ENCODE assay signal across 8 mouse cellular contexts in genomic region chr16:90809975-90810715, GRCm38 (mm10). TPM values are rescaled to one million over a fixed set of nuclear protein-coding genes. Genes with fewer than 3 reads are reported as not detected.
A peak's percentile ranks its signal among the peaks of the same experiment; 100 is the strongest.
DNase-seq lines count a peak whose midpoint lies in the region; ATAC-seq and TF ChIP-seq lines count a peak whose summit lies in the region.

Urb1 (minus strand) TSS chr16:90810413.

- in situ Hi-C loops in ES-E14 (cut with MboI; ENCODE audit: low sequenced_read_pairs in 2 of 2, unreplicated experiment in 2 of 2) = no loop called here

- peak; percentile 98 for DNase-seq in ES-E14 (ENCODE audit: low read depth, low spot score)
- DNase-seq in cerebellum, adult 11-12 months = peak; percentile 96
- DNase-seq in heart, postnatal 36 days = peak; percentile 99 to 100
- DNase-seq in layer of hippocampus, adult 2 months (ENCODE audit: low spot score in 2 of 2) = peak; percentile 98 to 99
- peak; percentile 98 for DNase-seq in lung, embryonic 14.5 days
- DNase-seq in thymus, adult 2 months = peak; percentile 99

- H3K9me3 ChIP-seq in ES-E14 (ENCODE audit: control insufficient read depth, insufficient read depth, low read depth, low read length) = no peaks in the 10 kb centered on the region
- no peaks in the 10 kb centered on the region for H3K9me3 ChIP-seq in forebrain, embryonic 15.5 days
- H3K9me3 ChIP-seq in lung, embryonic 14.5 days (ENCODE audit: low read depth, low read length) = no peaks in the 10 kb centered on the region

- no peaks in the 10 kb centered on the region for H3K27me3 ChIP-seq in forebrain, embryonic 15.5 days
- H3K27me3 ChIP-seq in lung, embryonic 14.5 days (ENCODE audit: insufficient read depth, low read length) = no peaks in the 10 kb centered on the region
- H3K27me3 ChIP-seq in thymus, adult 2 months (ENCODE audit: control insufficient read depth, insufficient read depth, low read length) = no peaks in the 10 kb centered on the region

- peak; percentile 41; the same call in 1 of the 2 replicates for TF ChIP-seq POLR2A in olfactory bulb, adult 2 months (IDR thresholded peaks at IDR 0.05; ENCODE audit: insufficient read depth, low read depth, low read length)
- TF ChIP-seq POLR2A in thymus, adult 2 months (IDR thresholded peaks at IDR 0.05; ENCODE audit: control insufficient read depth, extremely low read depth, insufficient read depth, low read length, poor library complexity) = no peak

- intact Hi-C loops in heart, postnatal 36 days (cut with DNase I) = loop anchor here (2.0 to 5.0 kb wide), 2 partner anchors 19 to 122 kb away; no protein-coding TSS in a partner anchor

- peak within 1 kb of the TSS; percentile 97 for H3K9ac ChIP-seq in ES-E14 (ENCODE audit: insufficient read depth, low read depth, low read length, poor library complexity, severe bottlenecking)
- peak within 1 kb of the TSS; percentile 54 for H3K9ac ChIP-seq in forebrain, embryonic 15.5 days (replicated peaks)
- H3K9ac ChIP-seq in lung, embryonic 14.5 days = peak within 1 kb of the TSS; percentile 48

- H3K4me2 ChIP-seq in forebrain, embryonic 15.5 days (replicated peaks) = peak within 1 kb of the TSS; percentile 66
- peak within 1 kb of the TSS; percentile 78 for H3K4me2 ChIP-seq in lung, embryonic 14.5 days

- under 1% methylated on average over 47 of the region's 47 CpGs for WGBS in forebrain, embryonic 15.5 days
- WGBS in lung, embryonic 14.5 days = under 1% methylated on average over 47 of the region's 47 CpGs
- WGBS in olfactory bulb, adult 2 months = under 1% methylated on average over 47 of the region's 47 CpGs
- under 1% methylated on average over 47 of the region's 47 CpGs for WGBS in thymus, adult 2 months

- ATAC-seq in forebrain, embryonic 15.5 days (replicated peaks) = peak; percentile 94
- ATAC-seq in lung, embryonic 14.5 days (ENCODE audit: insufficient read depth) = peak; percentile 93

- H3K4me3 ChIP-seq in ES-E14 (ENCODE audit: insufficient read depth in 1 of 2, low read depth in 1 of 2, low read length in 2 of 2, poor library complexity in 1 of 2, severe bottlenecking in 1 of 2) = peak within 1 kb of the TSS; percentile 100
- H3K4me3 ChIP-seq in forebrain, embryonic 15.5 days = peak within 1 kb of the TSS; percentile 71
- H3K4me3 ChIP-seq in layer of hippocampus, adult 2 months = peak within 1 kb of the TSS; percentile 94
- H3K4me3 ChIP-seq in lung, embryonic 14.5 days (ENCODE audit: low read depth, low read length) = peak within 1 kb of the TSS; percentile 77
- peak within 1 kb of the TSS; percentile 64 for H3K4me3 ChIP-seq in olfactory bulb, adult 2 months (ENCODE audit: insufficient read depth, low read depth, low read length)
- H3K4me3 ChIP-seq in thymus, adult 2 months (ENCODE audit: control insufficient read depth, insufficient read depth, low read length) = peak within 1 kb of the TSS; percentile 80

- H3K36me3 ChIP-seq in ES-E14 (ENCODE audit: control insufficient read depth, insufficient read depth, low read length, poor library complexity, severe bottlenecking) = peaks cover 2% of the 10 kb centered on the region; the same call in 1 of the 2 replicates
- H3K36me3 ChIP-seq in forebrain, embryonic 15.5 days = no peaks in the 10 kb centered on the region; the same call in 1 of the 2 replicates
- H3K36me3 ChIP-seq in lung, embryonic 14.5 days (ENCODE audit: insufficient read depth) = 0 out of 2 replicates have a peak, but pooled peaks cover 4% of the 10 kb centered on the region
- no peaks in the 10 kb centered on the region for H3K36me3 ChIP-seq in thymus, adult 2 months (ENCODE audit: control insufficient read depth, insufficient read depth, low read length)

- TF ChIP-seq CTCF in layer of hippocampus, adult 2 months (conservative IDR thresholded peaks at IDR 0.05) = no peak; the same call in 1 of the 2 replicates
- TF ChIP-seq CTCF in lung, embryonic 14.5 days (IDR thresholded peaks at IDR 0.05; ENCODE audit: low read depth) = no peak
- no peak for TF ChIP-seq CTCF in olfactory bulb, adult 2 months (IDR thresholded peaks at IDR 0.05; ENCODE audit: insufficient read depth, low read depth, low read length)
- no peak for TF ChIP-seq CTCF in thymus, adult 2 months (IDR thresholded peaks at IDR 0.05; ENCODE audit: borderline replicate concordance, control insufficient read depth, extremely low read depth, insufficient read depth, low read length, poor library complexity)

- H3K4me1 ChIP-seq in ES-E14 (ENCODE audit: control insufficient read depth in 2 of 2, insufficient read depth in 2 of 2, low read length in 2 of 2, poor library complexity in 1 of 2) = peaks cover 0 to 6% of the 10 kb centered on the region in 2 experiments; a peak in 1 of 4 replicates
- H3K4me1 ChIP-seq in forebrain, embryonic 15.5 days = peaks cover 17% of the 10 kb centered on the region
- H3K4me1 ChIP-seq in lung, embryonic 14.5 days (ENCODE audit: insufficient read depth) = no peaks in the 10 kb centered on the region
- peaks cover 4% of the 10 kb centered on the region for H3K4me1 ChIP-seq in olfactory bulb, adult 2 months (ENCODE audit: control insufficient read depth, insufficient read depth, low read length)
- H3K4me1 ChIP-seq in thymus, adult 2 months (replicated peaks; ENCODE audit: control insufficient read depth, insufficient read depth, low read length) = peaks cover 7% of the 10 kb centered on the region

- peak within 1 kb of the TSS; percentile 59; the same call in 1 of the 2 replicates for H3K27ac ChIP-seq in ES-E14 (ENCODE audit: insufficient read depth, low read depth, low read length, poor library complexity, severe bottlenecking)
- peak within 1 kb of the TSS; percentile 79 for H3K27ac ChIP-seq in forebrain, embryonic 15.5 days (replicated peaks)
- peak within 1 kb of the TSS; percentile 73 for H3K27ac ChIP-seq in layer of hippocampus, adult 2 months
- H3K27ac ChIP-seq in lung, embryonic 14.5 days (ENCODE audit: low read depth) = peak within 1 kb of the TSS; percentile 70
- peak within 1 kb of the TSS; percentile 17 for H3K27ac ChIP-seq in olfactory bulb, adult 2 months (ENCODE audit: insufficient read depth, low read depth, low read length)
- H3K27ac ChIP-seq in thymus, adult 2 months (ENCODE audit: control insufficient read depth, insufficient read depth, low read length) = no peak within 1 kb of the TSS

TF ChIP-seq in ES-E14, 5 proteins besides CTCF, POLR2A, EP300 and RAD21:
- TF ChIP-seq CHD2 (IDR thresholded peaks at IDR 0.05; ENCODE audit: low read depth, low read length) = no peak
- TF ChIP-seq HCFC1 (IDR thresholded peaks at IDR 0.05; ENCODE audit: borderline replicate concordance, insufficient read depth, low read length) = peak; percentile 33; the same call in 1 of the 2 replicates

RNA-seq across cellular contexts. Expression of gene Urb1, which starts in this region (rescaled TPM):
- total RNA-seq in ES-E14 (2012; rRNA removed) = 51.3 and 68.1 TPM in 2 replicates
- 10.0 and 11.8 TPM in 2 replicates for polyA plus RNA-seq in forebrain, embryonic 15.5 days (2015; fragmentation: Nextera tagmentation; extraction: Ambion mirVana)
- total RNA-seq in heart, postnatal 36 days (2021) = 1 to 10 TPM; 6.1 to 6.6 TPM
- total RNA-seq in layer of hippocampus, adult 2 months (2021) = 10 to 100 TPM; 17.3 to 18.8 TPM
- 10.9 and 11.7 TPM in 2 replicates for polyA plus RNA-seq in lung, embryonic 14.5 days (2014; fragmentation: Nextera tagmentation; extraction: Ambion mirVana)
- not detected in 2 replicates for polyA plus RNA-seq in olfactory bulb, adult 2 months (2012; ENCODE audit: insufficient read depth, insufficient read length, low replicate concordance, missing spikeins)
- polyA plus RNA-seq in thymus, adult 2 months (2012; rRNA removed) = 9.3 and 10.3 TPM in 2 replicates

Comparison
In these comparisons a context has a peak if more than half of its experiments do, and no peak if none do; other contexts are left out.
1. RNA of gene Urb1 (polyA plus RNA-seq): 10.9 to 11.7 TPM in lung, embryonic 14.5 days, 10.0 to 11.8 TPM in forebrain, embryonic 15.5 days and 9.3 to 10.3 TPM in thymus, adult 2 months; not detected in olfactory bulb, adult 2 months; every median in the first group is over 10 times any median in the second.
2. Peak in every context shown above with its lines, with median percentiles within 50 percentile points of each other: DNase-seq, H3K4me3 ChIP-seq and H3K9ac ChIP-seq.